Mouse (Mus musculus) neural tube, embryonic 11.5 days (tissue): Measurements from ENCODE around the gene Stx1a. TPM values are rescaled to one million over a fixed set of nuclear protein-coding genes. Genes with fewer than 3 reads are reported as not detected.

Experiments
- ATAC-seq: fragments of 200-750 bp; cut with Nextera tagmentation; 2 replicates; pipeline ENCODE4 v1.8.0; 2017; ENCODE audit warnings: moderate number of reproducible peaks, mild to moderate bottlenecking, moderate TSS enrichment, moderate library complexity; ENCODE audit not compliant: insufficient read depth, low FRiP score, low TSS enrichment
- DNase-seq: peaks from one replicate; pipeline ENCODE4 v3.0.0-alpha.2; 2015; ENCODE audit warnings: low spot score
- H3K27ac ChIP-seq: fragments of 300-500 bp; sonication (generic); 2 replicates; pipeline ENCODE4 v1.5.1; 2014; ENCODE audit warnings: low read depth, mild to moderate bottlenecking, low read length
- H3K27me3 ChIP-seq: fragments of 300-500 bp; sonication (generic); 2 replicates; pipeline ENCODE4 v1.6.1; 2014; ENCODE audit warnings: mild to moderate bottlenecking, low read length, mixed read lengths; ENCODE audit not compliant: control insufficient read depth, insufficient read depth
- H3K36me3 ChIP-seq: fragments of 300-500 bp; sonication (generic); 2 replicates; pipeline ENCODE4 v1.6.1; 2014; ENCODE audit warnings: mild to moderate bottlenecking, low read length, moderate library complexity, mixed read lengths; ENCODE audit not compliant: control insufficient read depth, insufficient read depth
- H3K4me1 ChIP-seq: fragments of 300-500 bp; sonication (generic); 2 replicates; pipeline ENCODE4 v1.6.1; 2014; ENCODE audit warnings: low read length, mixed read lengths; ENCODE audit not compliant: control insufficient read depth, insufficient read depth
- H3K4me2 ChIP-seq: fragments of 300-500 bp; sonication (generic); 2 replicates; pipeline ENCODE4 v1.6.1; 2014; ENCODE audit warnings: low read depth, mild to moderate bottlenecking, moderate library complexity
- H3K4me3 ChIP-seq: fragments of 300-500 bp; sonication (generic); 2 replicates; pipeline ENCODE4 v1.5.1; 2014; ENCODE audit warnings: low read depth, low read length
- H3K9ac ChIP-seq: fragments of 300-500 bp; sonication (generic); 2 replicates; pipeline ENCODE4 v1.6.1; 2014; ENCODE audit warnings: mild to moderate bottlenecking, low read length
- H3K9me3 ChIP-seq: fragments of 300-500 bp; sonication (generic); 2 replicates; pipeline ENCODE4 v1.6.1; 2016; ENCODE audit warnings: low read length; ENCODE audit not compliant: control insufficient read depth
- WGBS: fragments of 180-500 bp; shearing (Covaris S2); extraction: QIAGEN DNeasy Blood & Tissue Kit; methylation state at CpG from one replicate; pipeline ENCODE4 v1.1.7; 2014; 5-methylcytosine and 5-hydroxymethylcytosine counted together
- polyA plus RNA-seq: library from polyadenylated mRNA; unstranded; fragments of >200 nt; fragmentation: Nextera tagmentation; extraction: Ambion mirVana; gene quantifications from 2 replicates; pipeline ENCODE4 v1.2.1, GENCODE M21; 2014

The Stx1a gene
- polyA plus RNA-seq, 1 experiment from 2014 or later = 36.6 TPM

- Histone ChIP-seq H3K27me3 (no peaks in the 10 kb centered on the region), H3K27ac (peak within 1 kb of the TSS; percentile 60), H3K4me1 (peaks cover 11% of the 10 kb centered on the region), H3K4me2 (peak within 1 kb of the TSS; percentile 83), H3K9ac (peak within 1 kb of the TSS; percentile 98), H3K4me3 (peak within 1 kb of the TSS; percentile 97), H3K9me3 (no peaks in the 10 kb centered on the region), H3K36me3 (peaks cover 2% of the 10 kb centered on the region; the same call in 1 of the 2 replicates)
- WGBS = under 1% methylated on average over 37 of the region's 83 CpGs
- peak; percentile 96 for DNase-seq
- peak; percentile 86 for ATAC-seq
Observed at GRCm38 (mm10) chr5:135077564-135078481, 54.5 kb downstream of the Stx1a start, which contains the start of gene Vps37d. Gene Vps37d (minus strand): TSS chr5:135078266.

GRCm38 (mm10) chr5:135078482-135078810 lies 55.2 kb downstream of the Stx1a start:
- ATAC-seq = peak; percentile 32
- H3K27me3 ChIP-seq = no peaks in the 10 kb centered on the region
- peak overlapping the region; percentile 97 for H3K4me3 ChIP-seq
- peak overlapping the region; percentile 98 for H3K9ac ChIP-seq
- H3K36me3 ChIP-seq = no peaks in the 10 kb centered on the region
- no peaks in the 10 kb centered on the region for H3K9me3 ChIP-seq
- peak overlapping the region; percentile 83 for H3K4me2 ChIP-seq
- H3K27ac ChIP-seq = no peak overlapping the region
- H3K4me1 ChIP-seq = peaks cover 7% of the 10 kb centered on the region
- WGBS = 2% methylated on average over 11 of the region's 11 CpGs
- no peak for DNase-seq

- no peak for DNase-seq
- ATAC-seq = no peak
- Histone ChIP-seq H3K4me1 (peaks cover 3% of the 10 kb centered on the region; the same call in 1 of the 2 replicates), H3K4me3 (no peak overlapping the region), H3K27me3 (no peaks in the 10 kb centered on the region), H3K9me3 (no peaks in the 10 kb centered on the region), H3K36me3 (no peaks in the 10 kb centered on the region), H3K4me2 (no peak overlapping the region), H3K27ac (no peak overlapping the region), H3K9ac (no peak overlapping the region)
- WGBS = 92% methylated on average over 2 of the region's 2 CpGs
Observed at GRCm38 (mm10) chr5:135079578-135079977, 56.3 kb downstream of the Stx1a start.

- peaks cover 3% of the 10 kb centered on the region; the same call in 1 of the 2 replicates for H3K4me1 ChIP-seq
- H3K36me3 ChIP-seq = no peaks in the 10 kb centered on the region
- no peak overlapping the region for H3K27ac ChIP-seq
- no peak for ATAC-seq
- H3K4me2 ChIP-seq = no peak overlapping the region
- H3K9ac ChIP-seq = no peak overlapping the region
- WGBS = 91% methylated on average over 5 of the region's 5 CpGs
- H3K4me3 ChIP-seq = no peak overlapping the region
- H3K27me3 ChIP-seq = no peaks in the 10 kb centered on the region
- no peak for DNase-seq
- no peaks in the 10 kb centered on the region for H3K9me3 ChIP-seq
Observed at GRCm38 (mm10) chr5:135080539-135080938, 57.3 kb downstream of the Stx1a start.

- no peaks in the 10 kb centered on the region for H3K4me1 ChIP-seq
- no peak for DNase-seq
- no peak overlapping the region for H3K4me3 ChIP-seq
- ATAC-seq = no peak
- peaks cover 30% of the 10 kb centered on the region for H3K27me3 ChIP-seq
- H3K27ac ChIP-seq = no peak overlapping the region
- no peak overlapping the region for H3K4me2 ChIP-seq
- no peaks in the 10 kb centered on the region for H3K36me3 ChIP-seq
- 47% methylated on average over 4 of the region's 4 CpGs for WGBS
- H3K9ac ChIP-seq = no peak overlapping the region
- no peaks in the 10 kb centered on the region for H3K9me3 ChIP-seq
Observed at GRCm38 (mm10) chr5:135086871-135087270, 63.6 kb downstream of the Stx1a start.

GRCm38 (mm10) chr5:135089653-135090052 lies 66.4 kb downstream of the Stx1a start, which contains the start of gene Mlxipl:
Gene Mlxipl (plus strand): TSS chr5:135089890.
- Histone ChIP-seq H3K4me1 (no peaks in the 10 kb centered on the region), H3K27me3 (peaks cover 34% of the 10 kb centered on the region), H3K4me2 (peak within 1 kb of the TSS; percentile 25), H3K4me3 (peak within 1 kb of the TSS; percentile 12; the same call in 1 of the 2 replicates), H3K27ac (no peak within 1 kb of the TSS), H3K36me3 (no peaks in the 10 kb centered on the region), H3K9me3 (no peaks in the 10 kb centered on the region), H3K9ac (0 out of 2 replicates have a peak within 1 kb of the TSS, but pooled peaks have one; percentile 14)
- 2% methylated on average over 39 of the region's 39 CpGs for WGBS
- no peak for ATAC-seq
- DNase-seq = no peak

Other genes with a start within 250 kb of the Stx1a start
- not detected in 2 replicates for gene Tmem270, start 116.7 kb upstream of the Stx1a start, polyA plus RNA-seq
- 2.4 and 4.0 TPM in 2 replicates for gene Cldn13, start 108.0 kb upstream of the Stx1a start, polyA plus RNA-seq
- 8.7 and 11.6 TPM in 2 replicates for gene Mettl27, start 91.1 kb upstream of the Stx1a start, polyA plus RNA-seq
- 7.5 and 8.9 TPM in 2 replicates for gene Cldn4, start 76.5 kb upstream of the Stx1a start, polyA plus RNA-seq
- gene Cldn3, start 37.3 kb upstream of the Stx1a start, polyA plus RNA-seq = 2.2 and 3.1 TPM in 2 replicates
- gene Abhd11, start 14.3 kb upstream of the Stx1a start, polyA plus RNA-seq = 45.9 and 46.3 TPM in 2 replicates
- gene Dnajc30, start 40.7 kb downstream of the Stx1a start, polyA plus RNA-seq = 26.6 and 28.3 TPM in 2 replicates
- 126 and 141 TPM in 2 replicates for gene Bud23, start 41.5 kb downstream of the Stx1a start, polyA plus RNA-seq
- gene Vps37d, start 54.8 kb downstream of the Stx1a start, polyA plus RNA-seq = 11.1 and 13.6 TPM in 2 replicates
- 0.60 and 0.65 TPM in 2 replicates for gene Mlxipl, start 66.4 kb downstream of the Stx1a start, polyA plus RNA-seq
- 19.3 and 23.2 TPM in 2 replicates for gene Tbl2, start 126.2 kb downstream of the Stx1a start, polyA plus RNA-seq
- gene Bcl7b, start 144.8 kb downstream of the Stx1a start, polyA plus RNA-seq = 44.0 and 45.3 TPM in 2 replicates
- gene Baz1b, start 163.8 kb downstream of the Stx1a start, polyA plus RNA-seq = 60.3 and 66.3 TPM in 2 replicates
- gene Fzd9, start 227.7 kb downstream of the Stx1a start, polyA plus RNA-seq = 9.0 and 9.5 TPM in 2 replicates